Mouse (Mus musculus): ENCODE measurements at regions not wholly inside any gene's neighbourhood (a gene's known extent, or its start where the extent isn't known, plus 50 kb on each side); places are given as distances from the start of the nearest gene placed in this dataset.

DNA sequence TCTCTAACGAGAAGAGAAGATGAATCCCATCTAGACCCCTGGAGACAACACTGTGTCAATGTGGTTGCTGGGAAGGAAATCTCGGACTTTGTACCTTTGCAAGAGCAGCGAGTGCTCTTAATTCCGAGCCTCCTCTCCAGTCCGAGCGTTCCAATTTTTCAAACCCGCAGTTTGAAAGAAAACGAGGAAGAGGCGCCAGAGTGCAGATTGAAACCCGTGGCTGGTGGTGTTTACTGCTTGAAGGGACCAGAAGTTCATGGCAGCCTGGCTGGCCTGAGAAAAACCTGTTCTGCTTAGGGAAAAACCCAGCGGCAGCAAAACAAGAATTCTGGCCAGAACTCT, 83.7 kb upstream of the Zfp648 start:
- no peak for DNase-seq (ENCODE audit: low spot score in 2 of 2)

DNA sequence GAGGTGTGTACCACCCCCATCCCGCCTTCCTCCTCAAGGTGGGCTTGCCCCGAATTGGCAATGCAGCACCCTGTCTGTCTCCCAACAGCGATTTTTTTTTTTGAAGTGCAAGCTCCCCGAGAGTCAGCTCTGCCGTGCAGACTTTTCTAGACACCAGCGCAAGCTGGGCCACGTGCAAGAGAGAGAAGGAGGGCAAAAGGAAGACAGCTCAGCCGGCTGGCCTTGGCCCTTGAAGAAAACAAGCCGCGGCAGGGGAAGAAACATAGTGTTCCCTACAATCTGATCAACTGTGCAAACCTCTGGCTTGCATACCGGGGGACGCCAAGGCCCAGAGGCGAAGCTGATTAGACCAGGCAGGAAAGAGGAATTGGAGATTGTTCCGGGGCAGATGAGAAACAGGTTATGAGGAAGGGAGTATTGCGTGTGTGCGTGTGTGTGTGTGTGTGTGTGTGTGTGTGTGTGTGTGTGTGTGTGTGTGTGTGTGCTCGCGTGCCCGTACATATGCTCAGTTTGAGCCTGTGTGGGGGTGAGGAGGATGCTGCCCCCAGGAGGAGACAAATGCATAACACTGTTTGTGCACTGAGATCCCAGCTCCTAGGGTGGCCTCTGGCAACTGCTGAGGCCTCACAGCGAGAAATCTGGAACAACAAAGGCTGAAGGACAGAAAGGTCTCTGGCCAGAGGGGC, 83.2 kb upstream of the Zfp648 start:
- DNase-seq (ENCODE audit: low spot score in 2 of 2), result peak in 1 of 2 experiments; percentile 37

DNA sequence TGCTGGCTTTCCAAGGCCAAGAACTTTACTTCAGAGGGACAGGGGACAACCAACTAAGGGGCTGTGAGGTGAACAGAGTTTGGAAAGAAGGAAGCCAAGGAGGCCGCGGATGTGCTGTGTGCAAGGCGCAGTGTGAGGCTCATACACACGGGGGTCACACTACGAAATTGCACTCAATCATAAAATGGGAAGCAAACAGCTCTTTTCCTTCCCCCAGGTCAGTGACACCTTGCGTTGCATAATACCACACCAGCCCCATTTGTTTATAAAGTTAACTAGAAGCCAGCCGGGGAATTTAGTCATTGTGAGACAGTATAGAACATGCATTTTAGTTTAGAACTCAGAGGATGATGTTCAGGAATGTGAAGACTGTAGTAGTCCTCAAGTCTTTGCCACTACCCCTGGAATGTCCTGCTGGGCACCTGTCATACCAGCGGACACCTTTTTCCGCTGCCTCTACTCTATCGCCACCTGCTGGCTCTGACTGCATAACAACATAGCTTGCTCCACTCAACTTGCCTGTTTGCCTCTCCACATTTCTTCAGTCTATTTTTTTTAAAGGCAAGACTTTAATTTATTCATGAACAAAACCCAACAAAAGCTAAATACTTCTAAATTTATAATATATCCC, 82.5 kb upstream of the Zfp648 start:
- peak; percentile 53 to 75 for DNase-seq (ENCODE audit: low spot score in 2 of 2)

GRCm38 (mm10) chr1:154119611-154120010, 81.4 kb upstream of the Zfp648 start:
- no peak for DNase-seq (ENCODE audit: low spot score in 2 of 2)

DNA sequence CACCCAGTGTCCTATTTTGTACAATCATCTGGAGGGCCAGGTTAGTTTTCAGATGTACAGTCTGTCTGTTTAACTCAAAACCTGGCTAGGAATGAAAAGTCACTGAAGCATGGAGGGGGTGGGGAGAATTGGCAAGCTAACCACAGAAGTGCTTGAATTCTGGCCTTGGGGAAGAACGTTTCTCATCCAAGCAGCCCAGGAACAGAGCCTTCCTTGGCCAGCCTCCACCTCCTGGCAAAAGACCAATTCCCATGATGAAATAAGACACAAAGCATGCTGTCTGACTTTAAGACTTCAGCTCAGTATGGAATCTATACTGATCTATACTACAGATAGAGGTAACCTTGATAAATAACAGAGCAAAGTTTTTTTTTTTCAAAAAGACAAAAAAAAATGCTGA, 80.3 kb upstream of the Zfp648 start:
- no peak for DNase-seq (ENCODE audit: low spot score in 2 of 2)

DNA sequence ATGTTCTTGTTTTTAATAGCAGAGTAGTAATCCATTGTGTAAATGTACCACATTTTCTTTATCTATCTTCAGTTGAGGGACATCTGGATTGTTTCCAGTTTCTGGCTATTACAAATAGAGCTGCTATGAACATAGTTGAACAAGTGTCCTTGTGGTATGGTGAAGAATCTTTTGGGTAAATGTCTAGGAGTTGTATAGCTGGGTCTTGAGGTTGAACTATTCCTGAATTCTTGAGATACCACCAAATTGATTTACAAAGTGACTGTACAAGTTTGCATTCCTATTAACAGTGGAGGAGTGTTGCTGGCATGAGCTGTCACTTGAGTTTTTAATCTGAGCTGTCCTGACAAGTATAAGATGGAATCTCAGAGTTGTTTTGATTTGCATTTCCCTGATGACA, 76.0 kb upstream of the Zfp648 start:
- DNase-seq (ENCODE audit: low spot score in 2 of 2), result no peak

DNA sequence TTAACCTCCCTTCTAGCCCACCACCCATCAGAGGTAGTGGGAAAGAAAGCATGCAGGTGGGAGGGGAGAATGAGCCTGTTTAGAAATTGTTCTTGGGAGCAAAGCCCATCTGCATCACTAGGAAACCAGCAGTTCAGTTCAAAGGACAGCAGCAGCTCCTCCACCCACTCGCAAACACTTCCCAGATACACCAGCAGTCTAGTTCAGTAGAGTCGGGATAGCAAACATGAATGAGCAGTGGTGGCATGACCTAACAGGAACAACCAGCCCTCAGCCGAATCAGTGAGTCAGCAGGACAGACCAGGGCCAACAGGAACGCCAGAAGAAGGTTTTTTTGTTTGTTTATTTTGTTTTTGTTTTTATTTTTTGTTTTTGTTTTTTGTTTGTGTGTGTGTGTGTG, 74.5 kb upstream of the Zfp648 start:
- no peak for DNase-seq (ENCODE audit: low spot score in 2 of 2)

DNA sequence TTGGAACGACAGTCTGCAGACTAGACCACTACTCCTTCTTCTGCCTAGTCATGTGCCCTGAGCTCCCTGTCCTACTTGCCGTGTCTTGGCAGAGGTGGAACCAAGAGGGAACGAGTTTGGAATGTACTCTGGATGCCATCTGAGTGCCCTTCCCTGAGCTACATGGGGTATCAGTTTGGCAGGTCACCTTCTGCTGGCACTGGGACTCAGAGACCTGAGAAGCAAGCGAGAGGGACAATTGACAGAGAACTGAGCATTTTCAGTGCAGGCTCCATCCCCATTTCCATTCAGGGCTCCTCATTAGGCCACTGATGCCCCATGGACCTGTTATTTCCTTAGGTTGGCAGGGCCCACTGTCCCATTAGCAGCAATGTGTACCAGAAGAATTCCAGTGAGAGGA, 61.5 kb upstream of the Zfp648 start:
- no peak for DNase-seq (ENCODE audit: low spot score in 2 of 2)

DNA sequence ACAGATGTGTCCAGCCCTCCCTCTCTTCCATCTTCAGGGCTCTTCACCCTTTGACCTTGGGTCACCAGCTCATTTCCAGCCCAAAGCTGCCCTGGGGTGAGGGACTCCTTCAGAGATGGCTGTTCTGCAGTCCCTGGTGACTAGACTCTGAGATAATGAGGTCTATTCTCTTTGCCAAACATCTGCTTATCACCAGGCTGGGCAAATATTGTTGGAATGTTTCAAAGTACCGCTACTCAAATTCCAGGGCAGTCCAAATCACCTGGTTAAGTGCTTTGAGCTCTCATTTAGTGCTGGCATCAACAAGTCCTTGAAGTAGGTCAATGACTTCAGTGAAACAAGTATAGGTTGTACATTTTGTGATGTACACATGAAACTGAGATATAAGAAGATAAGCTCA, 57.3 kb upstream of the Zfp648 start:
- DNase-seq (ENCODE audit: low spot score in 2 of 2), result no peak

DNA sequence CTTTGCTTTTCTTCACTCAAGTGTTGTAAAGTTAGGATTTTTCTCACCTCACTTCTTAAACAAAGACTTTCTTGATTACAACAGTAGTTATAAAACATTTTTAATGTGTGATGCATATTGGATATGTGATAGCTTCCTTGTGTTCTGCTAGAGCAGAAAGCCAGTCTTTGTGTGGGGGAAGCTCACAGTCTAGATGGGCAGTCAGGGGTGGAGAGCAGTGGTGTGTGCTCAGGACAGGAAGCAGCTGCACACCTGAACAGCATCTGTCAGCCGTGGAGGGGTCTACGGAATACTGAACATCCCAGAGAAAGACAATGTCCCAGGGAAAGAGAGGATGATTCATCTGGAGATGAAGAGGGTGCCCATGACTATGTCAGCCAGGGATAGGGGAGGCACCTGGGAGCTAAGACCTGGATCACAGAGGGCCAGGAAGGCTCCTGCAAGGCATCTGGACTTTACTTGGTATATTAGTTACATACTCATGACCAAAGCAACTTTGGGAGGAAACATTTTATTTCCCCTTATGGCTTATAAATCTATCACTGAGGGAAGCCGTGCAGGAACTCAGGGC, 53.9 kb upstream of the Zfp648 start:
- no peak for DNase-seq (ENCODE audit: low spot score in 2 of 2)

GRCm38 (mm10) chr1:154148948-154149347, 52.0 kb upstream of the Zfp648 start:
- DNase-seq (ENCODE audit: low spot score in 2 of 2), result no peak

- no peak for DNase-seq (ENCODE audit: low spot score in 2 of 2)
Measured at GRCm38 (mm10) chr1:154149431-154150143, 51.4 kb upstream of the Zfp648 start.

- DNase-seq (ENCODE audit: low spot score in 2 of 2), result no peak
Measured at GRCm38 (mm10) chr1:154150167-154150851, 50.7 kb upstream of the Zfp648 start.

Measured in spleen, postnatal 14 days (tissue).